Mouse (Mus musculus): ENCODE data around the gene Mipep. TPM values are rescaled to one million over a fixed set of nuclear protein-coding genes. Genes with fewer than 3 reads are reported as not detected.
A peak's percentile ranks its signal among the peaks of the same experiment; 100 is the strongest.

Mipep gene
- polyA plus RNA-seq, 1 experiment from 2014 or later = 29.2 TPM

DNA sequence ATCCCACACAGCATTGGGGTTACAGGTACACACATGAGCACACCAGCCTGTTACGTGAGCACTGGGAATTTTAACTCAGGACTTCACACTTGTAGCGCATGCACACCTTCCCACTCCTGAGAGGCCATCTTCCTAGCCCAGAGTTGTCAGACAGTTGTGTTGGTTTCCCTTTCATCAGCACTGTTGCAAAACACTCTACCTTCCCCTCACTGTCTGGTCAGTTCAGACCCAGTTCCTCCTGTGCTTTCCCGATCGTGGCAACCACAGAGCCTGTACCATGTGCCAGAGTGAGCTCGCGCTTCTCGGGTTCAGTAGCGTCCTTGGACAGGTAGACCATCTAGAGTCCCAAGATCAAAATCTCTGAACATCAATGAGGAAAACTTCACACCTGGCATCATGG lies 27.1 kb upstream of the Mipep start:
- no peak overlapping the region for H3K27ac ChIP-seq
- no peak for ATAC-seq (replicated peaks; ENCODE audit: insufficient number of reproducible peaks, insufficient read depth, low FRiP score, low read depth)
- H3K4me2 ChIP-seq = no peak overlapping the region
- peaks cover 7% of the 10 kb centered on the region; the same call in 1 of the 2 replicates for H3K4me1 ChIP-seq (replicated peaks)
- WGBS = 92% methylated on average over 8 of the region's 8 CpGs
- no peak overlapping the region for H3K4me3 ChIP-seq
- no peaks in the 10 kb centered on the region for H3K9me3 ChIP-seq (replicated peaks)
- no peak overlapping the region for H3K9ac ChIP-seq
- H3K27me3 ChIP-seq = no peaks in the 10 kb centered on the region
- H3K36me3 ChIP-seq = peaks cover 81% of the 10 kb centered on the region

DNA sequence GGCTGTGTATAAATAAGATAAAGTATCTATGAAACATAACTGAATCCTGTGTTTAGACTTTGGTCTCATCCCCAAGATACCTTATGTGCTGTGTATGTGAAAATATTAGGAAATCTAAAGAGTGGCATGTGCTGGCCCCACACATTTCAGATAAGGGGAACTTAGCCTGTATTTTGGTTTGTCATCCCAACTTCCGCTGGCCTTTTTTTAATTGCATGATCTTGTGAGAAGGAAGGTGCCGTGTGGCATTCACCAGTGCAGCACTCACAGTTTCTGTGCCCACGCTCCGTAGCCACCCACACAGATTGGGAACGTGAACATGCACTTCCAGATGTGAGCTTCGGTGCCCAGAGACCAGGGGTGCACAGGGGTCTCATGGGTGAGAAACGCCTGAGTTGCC lies 26.7 kb upstream of the Mipep start:
- Histone ChIP-seq H3K4me2 (no peak overlapping the region), H3K9me3 (replicated peaks) (no peaks in the 10 kb centered on the region), H3K9ac (no peak overlapping the region), H3K27me3 (no peaks in the 10 kb centered on the region), H3K27ac (no peak overlapping the region), H3K4me1 (replicated peaks) (peaks cover 9% of the 10 kb centered on the region), H3K4me3 (no peak overlapping the region), H3K36me3 (peaks cover 81% of the 10 kb centered on the region)
- no peak for ATAC-seq (replicated peaks; ENCODE audit: insufficient number of reproducible peaks, insufficient read depth, low FRiP score, low read depth)
- 88% methylated on average over 7 of the region's 7 CpGs for WGBS

DNA sequence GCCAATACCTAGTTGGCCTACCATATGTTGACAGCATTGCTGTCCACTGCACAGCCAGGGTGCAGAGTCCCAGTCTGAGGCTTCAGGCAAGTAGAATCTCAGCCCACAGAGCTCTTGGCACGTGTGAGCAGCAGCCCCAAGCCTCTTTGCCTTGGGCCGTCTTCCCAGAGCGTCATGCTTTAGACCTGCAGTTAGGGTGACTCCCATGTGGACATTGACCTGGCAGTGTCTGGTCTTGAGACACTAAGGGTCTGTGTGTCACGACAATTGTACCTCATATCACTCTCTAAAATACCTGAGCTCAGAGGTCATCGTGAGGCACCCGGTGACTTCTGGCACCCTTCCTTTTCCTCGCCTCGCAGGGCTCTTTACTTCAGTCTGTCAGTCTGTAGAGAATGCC lies 25.3 kb upstream of the Mipep start:
- WGBS = 91% methylated on average over 8 of the region's 8 CpGs
- Histone ChIP-seq H3K4me1 (replicated peaks) (peaks cover 17% of the 10 kb centered on the region), H3K27ac (no peak overlapping the region), H3K36me3 (peaks cover 71% of the 10 kb centered on the region), H3K27me3 (no peaks in the 10 kb centered on the region), H3K9me3 (replicated peaks) (no peaks in the 10 kb centered on the region), H3K4me2 (no peak overlapping the region), H3K4me3 (no peak overlapping the region), H3K9ac (no peak overlapping the region)
- ATAC-seq (replicated peaks; ENCODE audit: insufficient number of reproducible peaks, insufficient read depth, low FRiP score, low read depth) = no peak

DNA sequence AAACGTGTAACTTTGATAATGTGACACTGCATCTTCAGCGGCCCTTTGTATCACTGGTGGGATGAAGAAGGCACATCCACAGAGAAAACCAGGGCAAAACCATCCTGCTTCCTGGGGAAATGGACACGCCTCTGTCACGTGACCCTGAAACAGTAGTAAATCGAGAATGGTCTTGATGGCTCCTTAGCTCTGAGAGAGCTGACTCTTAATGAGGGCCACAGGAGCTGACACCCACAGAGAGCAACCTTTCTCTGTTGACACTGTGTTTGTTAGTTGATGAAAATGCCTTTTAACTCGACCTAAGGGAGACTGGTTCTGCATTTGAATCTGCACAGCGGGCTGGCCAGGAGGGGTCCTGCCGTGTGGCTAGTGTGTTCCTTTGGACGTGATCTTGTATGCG lies 22.6 kb upstream of the Mipep start:
- H3K9ac ChIP-seq = no peak overlapping the region
- no peaks in the 10 kb centered on the region for H3K27me3 ChIP-seq
- no peak overlapping the region for H3K4me3 ChIP-seq
- ATAC-seq (replicated peaks; ENCODE audit: insufficient number of reproducible peaks, insufficient read depth, low FRiP score, low read depth) = no peak
- H3K4me1 ChIP-seq (replicated peaks) = peaks cover 32% of the 10 kb centered on the region
- H3K27ac ChIP-seq = no peak overlapping the region
- H3K4me2 ChIP-seq = no peak overlapping the region
- no peaks in the 10 kb centered on the region for H3K9me3 ChIP-seq (replicated peaks)
- peaks cover 44% of the 10 kb centered on the region for H3K36me3 ChIP-seq
- 77% methylated on average over 10 of the region's 10 CpGs for WGBS

DNA sequence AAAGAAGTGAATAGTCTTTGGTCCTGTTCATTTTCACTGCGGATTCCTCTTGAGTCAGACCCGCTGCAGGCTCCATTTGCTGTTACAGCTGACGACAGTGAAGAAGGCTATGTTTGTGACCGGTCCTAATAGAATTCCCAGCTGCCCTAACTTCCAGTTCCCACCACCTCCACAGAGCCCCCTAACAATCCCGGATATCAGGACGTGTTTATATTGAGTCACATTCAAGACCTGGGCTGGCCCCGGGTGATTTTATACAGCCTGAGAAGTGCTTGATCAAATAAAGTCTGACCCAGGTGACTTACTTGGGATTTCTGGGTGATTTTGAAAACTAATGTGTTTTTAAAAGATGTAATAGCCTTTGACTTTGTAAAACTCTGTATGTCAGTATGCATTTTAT lies 21.6 kb upstream of the Mipep start:
- ATAC-seq (replicated peaks; ENCODE audit: insufficient number of reproducible peaks, insufficient read depth, low FRiP score, low read depth) = no peak
- Histone ChIP-seq H3K4me1 (replicated peaks) (peaks cover 32% of the 10 kb centered on the region), H3K27ac (peak overlapping the region; percentile 55), H3K27me3 (no peaks in the 10 kb centered on the region), H3K9ac (no peak overlapping the region), H3K4me2 (no peak overlapping the region), H3K4me3 (no peak overlapping the region), H3K36me3 (peaks cover 36% of the 10 kb centered on the region), H3K9me3 (replicated peaks) (no peaks in the 10 kb centered on the region)
- WGBS = 50% methylated on average over 7 of the region's 7 CpGs

DNA sequence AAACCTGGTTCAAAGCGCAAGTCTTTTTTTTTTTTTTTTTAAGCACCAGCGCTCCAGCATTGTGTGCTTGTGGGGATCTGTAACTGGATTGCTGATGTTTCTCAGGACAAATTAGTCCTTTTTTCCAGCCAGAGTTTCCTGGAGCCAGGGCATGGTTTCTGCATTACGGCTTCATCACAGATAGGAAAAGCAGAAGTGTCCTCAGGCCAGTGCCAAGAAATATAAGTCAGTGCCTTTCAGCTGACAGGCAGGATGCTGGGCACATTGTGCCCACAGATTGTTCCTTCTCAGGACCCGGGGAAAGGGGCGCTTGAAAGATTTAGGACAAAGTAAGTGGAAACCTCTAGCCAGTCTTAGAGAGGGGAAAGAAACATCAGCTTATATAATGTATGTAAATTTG lies 20.6 kb upstream of the Mipep start:
- Histone ChIP-seq H3K36me3 (peaks cover 30% of the 10 kb centered on the region), H3K4me1 (replicated peaks) (peaks cover 32% of the 10 kb centered on the region), H3K27me3 (no peaks in the 10 kb centered on the region), H3K27ac (peak overlapping the region; percentile 55; the same call in 1 of the 2 replicates), H3K9me3 (replicated peaks) (no peaks in the 10 kb centered on the region), H3K4me3 (no peak overlapping the region), H3K4me2 (no peak overlapping the region), H3K9ac (no peak overlapping the region)
- no peak for ATAC-seq (replicated peaks; ENCODE audit: insufficient number of reproducible peaks, insufficient read depth, low FRiP score, low read depth)
- whole genome bisulfite sequencing = 70% methylated on average over 5 of the region's 5 CpGs

DNA sequence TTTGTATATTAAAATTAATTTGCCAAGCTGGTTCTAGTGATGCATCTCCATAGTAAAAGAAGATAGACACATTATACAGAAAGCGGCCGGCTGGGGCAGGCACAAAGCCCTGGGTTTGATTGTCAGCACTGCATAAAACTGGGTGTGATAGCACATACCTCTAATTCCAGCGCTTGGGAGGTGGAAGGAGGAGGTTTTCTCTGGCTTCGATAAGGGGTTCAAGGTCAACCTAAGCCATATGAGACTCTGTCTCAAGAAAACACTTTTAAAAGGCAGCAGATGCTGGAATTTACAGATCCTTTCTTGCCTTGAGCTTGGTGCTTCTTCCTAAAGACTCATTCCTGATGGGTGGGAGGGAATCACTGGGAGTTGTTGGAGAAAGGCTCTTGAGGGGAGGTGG lies 19.8 kb upstream of the Mipep start:
- no peak overlapping the region for H3K9ac ChIP-seq
- ATAC-seq (replicated peaks; ENCODE audit: insufficient number of reproducible peaks, insufficient read depth, low FRiP score, low read depth) = no peak

DNA sequence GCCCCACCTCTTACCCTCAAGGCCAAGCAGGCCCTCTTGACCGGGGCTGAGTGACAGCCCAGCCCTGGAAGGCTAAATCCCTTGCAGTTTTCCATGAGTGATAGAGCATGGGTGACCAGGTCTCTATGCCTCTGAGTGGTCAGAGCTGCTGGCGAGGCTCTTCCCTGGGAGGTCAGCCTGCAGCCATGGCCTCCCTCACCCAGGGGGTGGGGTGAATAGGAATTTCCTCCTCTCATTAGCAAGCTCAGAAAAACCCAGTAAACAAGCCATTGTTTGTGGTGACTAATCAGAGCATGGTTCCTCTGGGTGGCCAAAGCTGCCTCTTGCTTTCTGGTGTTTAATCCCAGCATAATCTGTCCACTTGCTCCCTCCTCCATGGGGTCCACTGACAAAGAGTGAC lies 19.3 kb upstream of the Mipep start:
- Histone ChIP-seq H3K9me3 (replicated peaks) (no peaks in the 10 kb centered on the region), H3K4me3 (no peak overlapping the region), H3K36me3 (peaks cover 19% of the 10 kb centered on the region), H3K27me3 (no peaks in the 10 kb centered on the region), H3K4me1 (replicated peaks) (peaks cover 32% of the 10 kb centered on the region), H3K9ac (no peak overlapping the region), H3K4me2 (no peak overlapping the region), H3K27ac (peak overlapping the region; percentile 20)
- WGBS = 59% methylated on average over 2 of the region's 2 CpGs
- ATAC-seq (replicated peaks; ENCODE audit: insufficient number of reproducible peaks, insufficient read depth, low FRiP score, low read depth) = no peak

More for the DNA sequence above, 19.8 kb upstream of the Mipep start:
- Histone ChIP-seq H3K4me2 (no peak overlapping the region), H3K4me1 (replicated peaks) (peaks cover 32% of the 10 kb centered on the region), H3K27me3 (no peaks in the 10 kb centered on the region), H3K4me3 (no peak overlapping the region), H3K9me3 (replicated peaks) (no peaks in the 10 kb centered on the region), H3K27ac (peak overlapping the region; percentile 20), H3K36me3 (peaks cover 23% of the 10 kb centered on the region)
- WGBS = 49% methylated on average over 4 of the region's 4 CpGs

DNA sequence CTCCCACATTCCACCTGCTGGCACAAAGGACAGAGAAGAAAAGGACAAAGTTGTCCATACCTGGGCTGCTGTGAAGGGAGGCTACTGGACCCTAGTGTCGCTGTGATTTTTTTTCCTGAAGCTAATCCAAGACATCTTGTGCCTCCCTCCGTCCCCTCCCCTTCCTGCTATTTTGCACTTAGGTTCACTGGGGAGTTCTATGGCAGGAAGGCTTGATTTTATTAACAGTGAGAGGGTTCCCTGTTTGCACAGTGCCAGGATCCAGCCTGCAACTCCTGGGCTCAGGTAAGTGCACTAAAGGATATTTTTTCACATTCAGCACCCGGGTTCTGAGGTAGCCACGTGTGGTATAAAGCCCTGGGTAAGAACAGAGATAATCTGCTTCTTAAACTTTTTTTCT lies 16.5 kb upstream of the Mipep start, which contains the start of gene C1qtnf9:
Gene C1qtnf9 (plus strand): TSS at position 251 of the 400 bp plus-strand sequence.
- no peak for ATAC-seq (replicated peaks; ENCODE audit: insufficient number of reproducible peaks, insufficient read depth, low FRiP score, low read depth)
- Histone ChIP-seq H3K27me3 (no peaks in the 10 kb centered on the region), H3K36me3 (no peaks in the 10 kb centered on the region), H3K4me1 (replicated peaks) (peaks cover 24% of the 10 kb centered on the region), H3K27ac (peak within 1 kb of the TSS; percentile 34; the same call in 1 of the 2 replicates), H3K4me3 (no peak within 1 kb of the TSS), H3K4me2 (no peak within 1 kb of the TSS), H3K9ac (no peak within 1 kb of the TSS), H3K9me3 (replicated peaks) (no peaks in the 10 kb centered on the region)
- 70% methylated on average over 4 of the region's 4 CpGs for WGBS

DNA sequence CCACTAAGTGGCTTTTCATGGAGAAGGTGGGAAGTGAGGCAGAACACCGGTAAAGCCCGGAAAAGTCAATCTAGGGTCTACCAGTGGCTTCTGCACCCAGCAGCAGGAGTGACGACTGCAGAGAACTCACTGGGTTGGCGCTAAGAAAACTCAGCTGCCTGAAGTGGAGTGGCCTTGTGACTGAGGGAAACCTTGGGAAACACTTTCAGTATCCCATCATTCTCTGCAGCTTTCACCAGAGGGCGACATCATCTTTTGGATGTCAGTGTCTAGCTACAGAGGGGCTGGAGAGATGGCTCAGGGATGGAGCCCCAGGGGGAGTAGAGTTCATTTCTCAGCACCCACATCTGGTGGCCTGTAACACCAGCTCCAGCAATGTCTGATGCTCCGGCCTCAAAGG lies 15.0 kb upstream of the Mipep start:
- H3K27ac ChIP-seq = no peak overlapping the region

DNA sequence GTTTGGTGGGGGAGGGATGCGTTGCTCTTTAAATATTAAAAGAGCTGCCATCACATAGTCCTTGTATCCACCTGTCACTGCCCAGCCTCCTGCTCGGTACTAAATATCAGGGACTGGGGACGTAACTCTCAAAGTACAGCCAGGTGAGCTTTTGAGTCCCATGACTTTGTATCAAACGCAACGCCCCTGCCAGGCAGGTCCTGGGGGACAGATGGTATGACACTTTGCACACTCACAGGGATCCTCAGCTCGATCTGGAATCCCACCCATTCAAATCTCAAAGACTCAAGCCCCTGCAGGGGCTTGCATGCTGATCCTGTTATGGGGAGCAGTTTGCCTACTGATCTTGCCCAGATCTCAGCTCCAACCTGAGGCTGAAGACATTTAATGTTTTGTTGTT lies 13.8 kb upstream of the Mipep start:
- Histone ChIP-seq H3K4me2 (no peak overlapping the region), H3K9ac (no peak overlapping the region), H3K9me3 (replicated peaks) (no peaks in the 10 kb centered on the region), H3K27ac (no peak overlapping the region), H3K4me3 (peak overlapping the region; percentile 48; the same call in 1 of the 2 replicates), H3K36me3 (no peaks in the 10 kb centered on the region), H3K27me3 (no peaks in the 10 kb centered on the region), H3K4me1 (replicated peaks) (no peaks in the 10 kb centered on the region; the same call in 1 of the 2 replicates)
- ATAC-seq (replicated peaks; ENCODE audit: insufficient number of reproducible peaks, insufficient read depth, low FRiP score, low read depth) = no peak
- 72% methylated on average over 6 of the region's 6 CpGs for WGBS

More for the DNA sequence above, 15.0 kb upstream of the Mipep start:
- Histone ChIP-seq H3K4me3 (no peak overlapping the region), H3K4me1 (replicated peaks) (peaks cover 12% of the 10 kb centered on the region), H3K4me2 (no peak overlapping the region), H3K9ac (no peak overlapping the region), H3K27me3 (no peaks in the 10 kb centered on the region), H3K9me3 (replicated peaks) (no peaks in the 10 kb centered on the region), H3K36me3 (no peaks in the 10 kb centered on the region)
- ATAC-seq (replicated peaks; ENCODE audit: insufficient number of reproducible peaks, insufficient read depth, low FRiP score, low read depth) = no peak
- WGBS = 47% methylated on average over 6 of the region's 6 CpGs

DNA sequence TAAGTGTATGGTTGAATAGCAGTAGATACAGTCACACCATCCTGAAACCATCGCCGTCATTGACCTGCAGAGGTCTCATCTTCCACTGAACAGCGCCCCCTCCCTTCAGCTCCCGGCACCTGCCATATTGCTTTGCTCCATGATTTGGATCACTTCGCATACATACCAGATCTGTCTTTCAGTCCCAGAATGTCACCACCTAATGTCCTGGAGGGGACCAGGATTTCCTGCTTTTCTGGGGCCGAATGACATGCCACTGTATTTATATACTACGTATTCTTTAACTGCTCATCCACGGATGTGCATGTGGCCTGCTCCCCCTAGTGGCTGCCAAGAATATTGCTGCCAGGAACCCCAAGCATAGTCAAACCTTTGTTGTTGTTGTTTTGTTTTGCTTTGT lies 13.3 kb upstream of the Mipep start:
- no peaks in the 10 kb centered on the region for H3K4me1 ChIP-seq (replicated peaks)
- H3K4me2 ChIP-seq = peak overlapping the region; percentile 70
- H3K9me3 ChIP-seq (replicated peaks) = no peaks in the 10 kb centered on the region
- H3K4me3 ChIP-seq = peak overlapping the region; percentile 48
- H3K27ac ChIP-seq = no peak overlapping the region
- peak overlapping the region; percentile 49 for H3K9ac ChIP-seq
- H3K36me3 ChIP-seq = no peaks in the 10 kb centered on the region
- WGBS = 4% methylated on average over 8 of the region's 8 CpGs
- ATAC-seq (replicated peaks; ENCODE audit: insufficient number of reproducible peaks, insufficient read depth, low FRiP score, low read depth) = 0 out of 2 replicates have a peak, but pooled peaks have one; percentile 35
- H3K27me3 ChIP-seq = no peaks in the 10 kb centered on the region

All from heart, embryonic 15.5 days (tissue).